Mouse (Mus musculus) c-Kit-positive CD71-negative TER-119-negative erythroid progenitor cells, embryonic 14.5 days (primary cell): ENCODE measurements around the gene Zdhhc6.
A peak's percentile ranks its signal among the peaks of the same experiment; 100 is the strongest.

Experiments
- DNase-seq: peaks from one replicate; pipeline ENCODE4 v3.0.0-alpha.2; 2013; ENCODE audit warnings: low read depth

Gene Zdhhc6

DNA sequence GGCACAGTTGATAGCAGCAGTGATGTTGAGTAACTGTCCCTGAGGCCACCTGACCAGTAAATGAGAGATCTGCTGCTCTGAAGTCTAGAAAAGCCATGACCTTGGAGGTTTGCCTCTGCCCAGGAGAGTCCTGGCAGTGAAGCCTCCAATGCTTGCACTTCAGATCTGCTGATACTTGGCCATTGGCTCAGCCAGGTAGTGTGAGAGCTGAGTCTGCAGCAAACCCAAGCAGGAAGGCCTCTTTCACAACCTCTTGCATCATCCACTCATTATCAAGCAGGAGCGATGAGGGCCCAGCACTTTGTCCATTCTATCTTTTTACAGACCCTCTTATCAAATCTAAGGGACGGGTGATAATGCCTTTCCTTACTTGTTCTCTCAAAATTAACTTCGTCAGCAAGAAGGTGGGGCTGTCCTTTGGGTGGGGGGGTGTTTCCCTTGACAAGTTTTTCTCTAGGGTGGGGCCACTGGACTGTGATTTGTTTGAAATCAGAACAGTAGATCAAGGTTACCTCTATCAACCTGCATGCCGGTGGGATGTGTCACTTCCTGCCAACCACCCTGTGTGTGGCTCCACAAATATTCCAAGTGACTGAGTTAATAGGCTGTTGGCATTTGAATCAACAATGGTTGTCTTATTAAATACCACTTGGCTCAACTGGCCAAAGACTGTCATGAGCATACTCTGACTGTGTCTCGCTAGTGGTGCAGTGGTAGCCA lies 58.0 kb downstream of the Zdhhc6 start:
- DNase-seq = no peak

DNA sequence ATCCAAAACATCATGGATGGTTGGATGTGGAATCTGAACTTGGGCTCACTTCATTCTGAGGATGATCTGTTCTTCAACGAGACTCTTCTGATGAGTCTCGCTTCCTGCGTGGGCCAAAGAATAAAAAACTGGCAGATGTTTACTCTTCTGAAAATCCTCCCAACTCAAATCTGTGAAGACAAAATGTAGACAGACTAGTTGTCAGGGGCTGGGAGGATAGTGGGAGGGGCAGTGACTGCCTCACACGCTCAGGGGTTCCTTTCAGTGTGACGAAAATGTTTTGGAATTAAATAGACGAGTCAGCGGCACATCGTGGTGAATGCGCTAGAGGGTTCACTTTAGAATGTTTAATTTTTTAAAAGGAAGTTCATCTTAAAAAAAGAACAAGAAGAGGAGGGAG lies 59.7 kb downstream of the Zdhhc6 start:
- no peak for DNase-seq

DNA sequence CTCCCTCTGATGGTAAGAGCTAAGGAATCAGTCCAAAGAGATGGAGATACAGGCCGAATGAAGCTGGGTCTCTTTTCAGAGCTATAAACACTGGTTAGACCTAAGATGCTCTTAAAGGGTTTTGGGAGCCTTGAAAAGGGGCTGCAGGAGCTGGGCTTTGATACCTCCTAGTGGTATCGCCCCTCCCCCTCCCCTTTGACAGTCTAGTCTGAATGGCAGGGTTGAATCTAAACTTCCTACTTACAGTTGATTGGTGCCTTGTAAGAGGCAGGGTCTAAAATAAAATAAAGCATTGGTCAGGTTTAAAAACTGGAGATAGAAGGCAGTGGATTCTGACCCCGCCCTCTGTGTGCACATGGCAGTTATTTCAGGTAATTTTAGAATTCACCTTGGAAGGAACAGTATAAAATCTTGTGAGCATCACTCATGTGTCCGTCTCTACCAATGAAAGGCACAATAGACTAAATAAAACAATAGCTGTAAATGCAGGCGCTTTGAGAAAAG lies 61.3 kb downstream of the Zdhhc6 start:
- DNase-seq = peak; percentile 48

DNA sequence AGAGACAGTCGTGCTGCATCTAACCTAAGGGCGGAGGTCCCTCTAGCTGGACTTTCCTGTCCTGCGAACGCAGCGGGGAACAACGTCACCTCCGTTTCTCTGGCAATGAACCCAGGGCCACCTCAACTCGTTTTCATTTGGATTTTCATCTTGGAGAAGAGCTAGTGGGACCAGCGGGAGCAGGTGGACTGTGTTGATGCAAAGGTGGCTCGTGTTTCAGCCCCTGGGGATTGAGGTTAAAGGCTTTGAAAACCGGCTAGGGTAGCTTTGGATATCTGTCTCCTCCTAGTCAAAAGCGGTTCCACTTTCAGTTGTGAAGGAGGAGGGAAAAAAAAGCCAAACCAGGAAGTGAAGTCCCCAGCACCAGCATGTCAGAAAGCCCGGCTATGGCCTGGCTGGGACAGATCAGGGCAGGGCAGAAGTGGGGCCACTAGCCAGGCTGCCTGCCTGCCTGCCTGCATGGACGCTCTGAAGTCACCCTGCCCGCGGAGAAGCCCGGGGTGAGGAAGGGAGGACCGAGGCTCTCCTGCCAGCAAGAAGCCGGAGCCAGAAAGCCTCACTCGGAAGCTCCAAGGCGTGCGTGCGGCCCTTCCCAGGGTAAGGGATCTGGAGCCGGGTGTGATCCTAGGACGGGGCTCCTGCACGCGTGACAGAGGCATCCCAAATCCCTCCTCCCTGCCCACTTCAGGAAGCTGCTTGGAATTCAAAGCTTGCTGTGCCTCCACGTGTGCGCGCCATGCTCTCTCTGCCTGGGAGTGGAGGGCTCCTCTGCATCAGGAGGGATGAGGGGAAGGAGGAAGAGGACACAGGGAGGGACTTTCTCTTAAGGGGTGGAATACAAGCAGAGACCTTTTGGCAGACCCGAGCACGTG lies 62.0 kb downstream of the Zdhhc6 start:
- peak; percentile 54 for DNase-seq

DNA sequence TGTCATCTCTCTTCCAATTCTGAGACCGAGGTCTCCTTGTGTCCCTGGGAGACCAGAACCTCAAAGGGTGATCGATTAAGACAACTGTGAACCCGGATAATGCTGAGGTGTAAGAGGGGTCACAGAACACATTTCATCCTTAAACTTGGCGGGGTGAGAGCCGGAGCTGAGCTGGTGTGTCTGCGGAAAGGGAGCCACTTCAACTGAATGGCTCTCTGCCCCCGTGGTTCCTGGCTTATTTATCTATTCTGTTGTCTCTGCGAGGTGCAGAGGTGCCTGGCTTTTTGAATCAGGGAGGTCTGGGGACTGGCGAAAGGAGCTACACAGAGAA lies 62.6 kb downstream of the Zdhhc6 start:
- no peak for DNase-seq

DNA sequence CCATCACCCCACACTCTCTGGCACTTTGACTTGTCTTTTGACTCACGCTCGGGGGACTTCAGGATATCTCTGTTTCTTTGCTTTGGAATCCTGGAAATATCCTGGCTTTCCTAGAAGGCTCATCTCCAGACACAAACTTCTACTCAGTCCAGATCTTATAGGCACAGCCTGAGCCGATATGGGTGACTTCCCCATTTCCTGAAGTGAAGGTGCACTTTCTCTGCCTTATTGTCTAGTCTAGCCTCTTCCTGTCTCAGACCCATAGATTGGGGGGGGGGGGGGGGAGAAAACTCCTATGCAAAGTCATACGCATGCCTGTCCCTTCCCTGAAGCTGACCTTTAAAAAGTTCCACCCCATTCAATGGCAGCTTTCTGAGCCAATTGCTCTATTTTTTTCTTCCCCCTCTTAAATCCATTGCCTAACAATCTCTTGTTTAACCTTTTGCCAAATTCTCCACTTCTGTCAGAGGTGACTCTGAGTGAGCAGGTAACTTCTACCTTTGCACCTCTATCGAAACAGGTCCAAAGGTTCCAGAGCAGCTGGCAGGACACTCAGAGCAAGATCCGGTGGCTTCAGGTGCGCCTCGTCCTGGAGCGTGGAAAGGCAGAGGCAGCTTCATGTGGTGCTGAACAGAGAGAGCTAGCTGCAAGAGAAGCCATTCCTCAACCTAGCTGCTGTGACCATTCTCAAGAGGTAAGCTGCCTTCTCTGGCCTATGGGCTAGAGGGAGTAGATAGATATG lies 64.3 kb downstream of the Zdhhc6 start, which contains the start of gene Acsl5:
Acsl5 (plus strand) TSS at position 556 of the 742 bp plus-strand sequence.
- no peak for DNase-seq

DNA sequence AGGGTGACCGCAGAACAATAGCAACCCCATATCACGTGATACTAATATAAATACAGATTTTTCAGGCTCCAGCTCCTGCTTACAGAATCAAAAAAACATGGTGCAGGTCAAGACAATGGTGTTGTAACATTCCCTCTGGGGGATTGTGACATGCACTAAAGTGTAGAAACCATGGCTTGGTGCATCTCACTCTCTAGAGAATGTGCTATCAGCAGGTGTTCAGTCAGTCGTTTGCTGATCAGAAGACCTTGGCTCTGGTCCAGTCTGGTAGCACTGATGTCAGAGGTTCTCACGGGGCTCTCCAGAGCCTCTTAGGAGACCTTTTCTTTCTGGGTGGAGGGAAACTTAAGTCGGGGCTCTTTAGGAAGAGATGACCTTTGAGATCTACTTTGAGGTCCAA lies 65.4 kb downstream of the Zdhhc6 start:
- DNase-seq = no peak

DNA sequence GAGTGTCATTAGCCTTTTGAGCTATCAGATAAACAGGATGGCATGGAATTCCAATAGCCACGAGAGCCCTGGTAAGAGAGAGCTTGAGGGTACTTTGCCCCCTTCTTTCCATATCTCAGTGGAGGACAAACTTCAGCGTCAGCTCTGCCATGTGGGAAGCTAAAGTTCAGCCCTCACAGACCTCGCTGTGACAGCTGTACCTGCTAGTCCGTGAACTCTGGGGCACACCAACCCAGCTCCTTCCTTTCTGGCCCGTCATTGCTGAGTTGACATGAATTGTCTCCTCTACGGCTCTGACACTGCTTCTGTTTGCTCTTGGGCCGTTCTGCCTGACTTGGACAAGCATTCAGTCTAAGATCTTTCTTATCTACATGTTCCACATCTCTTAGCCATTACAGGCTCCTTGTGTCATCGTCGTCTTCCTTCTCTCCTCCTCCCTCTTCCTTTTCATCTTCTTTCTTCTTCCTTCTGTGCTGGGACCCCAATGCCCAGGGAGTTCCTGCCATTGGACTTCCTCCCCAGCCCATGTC lies 67.8 kb downstream of the Zdhhc6 start:
- no peak for DNase-seq

DNA sequence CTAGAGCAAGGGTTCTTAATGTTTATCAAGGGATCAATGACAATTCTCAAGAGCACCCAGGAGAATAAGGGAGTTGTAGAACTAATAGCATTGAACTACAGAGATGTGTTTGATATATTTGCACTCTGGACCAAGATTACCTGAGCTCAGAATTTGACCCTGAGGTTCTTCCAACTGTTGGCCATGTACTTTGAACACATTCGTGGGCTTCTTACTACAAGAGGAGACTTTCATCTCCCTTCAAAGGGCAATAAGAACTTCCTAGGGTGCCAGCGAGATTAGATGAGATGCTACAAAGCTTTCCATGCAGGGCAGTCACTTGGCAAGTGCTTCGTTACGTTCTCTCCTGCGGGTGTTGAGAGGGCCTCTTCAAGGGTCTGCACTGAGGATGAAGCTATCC lies 68.3 kb downstream of the Zdhhc6 start:
- DNase-seq = no peak

DNA sequence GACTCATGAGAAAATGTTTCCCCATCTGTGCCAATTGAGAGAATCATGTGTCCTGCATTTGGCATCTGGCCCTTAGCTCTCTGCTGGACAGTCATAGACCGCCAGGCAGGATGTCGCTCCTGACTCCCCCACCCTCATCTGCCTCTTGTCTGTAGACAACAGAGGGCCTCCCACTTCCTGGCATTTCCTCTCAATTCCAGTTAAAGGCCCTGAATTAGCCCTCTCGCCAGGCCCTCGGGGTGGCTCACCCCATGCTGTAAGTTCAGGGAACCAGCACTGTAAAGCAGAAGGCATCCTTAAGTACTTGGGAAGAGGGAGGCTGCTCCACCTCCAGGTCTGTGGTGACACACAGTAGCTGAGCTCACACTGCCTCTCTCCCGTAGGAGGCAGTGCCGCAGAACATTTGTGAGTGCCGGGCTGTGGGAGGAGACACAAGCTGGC lies 71.0 kb downstream of the Zdhhc6 start:
- no peak for DNase-seq

DNA sequence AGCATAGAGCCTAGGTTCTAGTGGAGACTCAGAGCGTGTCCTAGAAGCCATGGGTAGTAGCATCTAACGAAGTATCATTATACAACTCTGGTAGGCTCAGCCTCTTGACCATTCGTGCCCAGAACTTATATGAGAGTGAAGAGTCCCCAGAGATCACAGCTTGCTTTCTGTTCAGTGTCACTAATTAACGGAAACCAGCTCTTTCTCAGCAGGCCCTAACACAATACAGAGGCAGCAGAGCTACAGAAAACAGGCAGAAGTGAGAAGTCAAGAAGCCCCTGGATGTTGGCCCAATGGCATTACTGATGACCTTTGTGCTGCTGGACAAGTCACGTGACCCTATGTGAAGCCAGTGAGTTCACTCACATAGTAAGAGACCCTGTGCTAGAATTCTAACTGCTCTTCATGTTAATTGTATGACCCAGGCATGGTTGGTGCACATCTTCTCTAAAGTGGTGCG lies 74.6 kb downstream of the Zdhhc6 start, which contains the start of gene Gucy2g:
Gucy2g (minus strand) TSS at position 51 of the 460 bp plus-strand sequence.
- DNase-seq = no peak

DNA sequence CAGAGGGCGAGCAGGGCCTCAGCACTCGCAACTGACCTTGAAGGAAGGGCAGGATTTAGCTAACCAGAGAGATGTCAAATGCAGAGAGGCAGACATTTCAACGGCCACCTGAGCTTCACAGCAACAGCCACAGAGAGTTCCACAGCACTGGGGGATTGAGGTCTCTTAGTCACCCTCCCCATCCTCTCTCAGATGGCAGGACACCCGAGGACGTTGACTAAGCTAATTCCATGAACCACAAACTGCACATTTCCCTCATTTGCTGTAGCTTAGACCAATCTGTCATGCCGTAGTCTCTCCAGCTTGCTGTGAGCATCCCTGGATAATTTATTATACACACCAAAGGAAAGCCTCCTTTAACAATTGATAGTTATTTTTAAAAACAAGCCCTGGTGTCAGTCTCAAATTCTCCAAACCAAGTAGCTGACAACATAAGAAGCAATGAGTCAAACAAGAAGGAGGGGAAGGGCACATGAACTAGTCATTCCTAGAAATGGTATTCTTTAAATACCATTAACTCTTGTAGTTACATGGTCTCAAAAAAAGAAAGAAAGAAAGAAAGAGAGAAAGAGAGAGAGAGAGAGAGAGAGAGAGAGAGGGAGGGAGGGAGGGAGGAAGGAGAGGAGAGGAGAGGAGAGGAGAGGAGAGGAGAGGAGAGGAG lies 75.9 kb downstream of the Zdhhc6 start:
- DNase-seq = no peak

DNA sequence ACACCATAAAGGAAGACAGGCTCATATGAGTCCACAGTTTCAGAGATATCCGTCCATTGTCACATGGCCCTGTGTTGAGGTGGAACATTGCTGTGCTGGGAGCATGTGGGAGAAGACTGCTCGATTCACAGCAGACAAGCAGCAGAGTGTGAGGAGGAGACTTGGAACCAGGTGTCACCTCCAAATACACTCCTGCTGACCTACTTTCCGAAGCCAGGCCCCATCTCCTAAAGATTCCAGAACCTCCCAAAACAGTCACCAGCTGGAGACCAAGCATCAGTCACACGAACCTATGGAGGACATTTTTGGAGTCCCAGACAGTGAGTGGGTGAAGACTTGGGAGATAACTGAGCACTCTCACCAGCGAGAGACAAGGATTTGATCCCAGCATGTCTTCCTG lies 79.3 kb downstream of the Zdhhc6 start:
- no peak for DNase-seq

DNA sequence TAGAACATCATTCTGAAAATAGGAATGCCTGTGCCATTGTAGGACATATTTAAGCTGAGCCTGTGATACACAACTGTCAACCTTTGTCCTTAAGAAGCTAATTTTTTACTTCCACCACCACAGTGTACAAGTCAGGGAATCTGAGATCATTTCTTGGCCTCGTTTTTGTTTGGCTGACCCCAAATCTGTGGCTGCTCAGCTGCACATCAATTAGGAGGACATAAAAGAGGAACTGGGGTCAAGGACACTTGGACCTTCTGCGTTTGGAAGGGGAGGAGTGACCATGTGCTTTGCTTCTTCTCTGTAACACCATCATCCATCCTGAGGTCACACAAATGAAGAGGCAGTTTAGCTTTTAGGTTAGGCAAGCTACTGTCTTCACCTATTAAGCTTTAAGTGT lies 79.8 kb downstream of the Zdhhc6 start:
- no peak for DNase-seq

DNA sequence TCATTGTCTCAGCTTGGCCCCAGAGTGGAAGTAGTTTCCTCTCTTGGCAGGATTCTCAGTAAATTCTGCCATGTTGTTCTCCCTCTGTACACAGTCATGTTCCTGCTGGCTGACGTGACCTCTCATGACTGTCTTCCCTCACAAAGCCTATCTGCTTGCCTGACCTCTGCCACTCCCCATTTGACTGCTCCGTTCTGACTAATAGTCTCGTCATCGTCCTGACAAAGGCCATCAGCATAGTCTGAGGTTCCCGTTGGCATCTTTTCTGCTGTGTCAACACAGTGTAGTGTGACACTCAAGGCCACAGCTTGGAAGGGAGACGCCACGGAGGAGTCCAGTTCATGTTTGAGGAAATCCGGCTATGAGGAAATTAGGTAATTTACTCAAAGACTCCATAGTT lies 83.7 kb downstream of the Zdhhc6 start:
- DNase-seq = no peak

DNA sequence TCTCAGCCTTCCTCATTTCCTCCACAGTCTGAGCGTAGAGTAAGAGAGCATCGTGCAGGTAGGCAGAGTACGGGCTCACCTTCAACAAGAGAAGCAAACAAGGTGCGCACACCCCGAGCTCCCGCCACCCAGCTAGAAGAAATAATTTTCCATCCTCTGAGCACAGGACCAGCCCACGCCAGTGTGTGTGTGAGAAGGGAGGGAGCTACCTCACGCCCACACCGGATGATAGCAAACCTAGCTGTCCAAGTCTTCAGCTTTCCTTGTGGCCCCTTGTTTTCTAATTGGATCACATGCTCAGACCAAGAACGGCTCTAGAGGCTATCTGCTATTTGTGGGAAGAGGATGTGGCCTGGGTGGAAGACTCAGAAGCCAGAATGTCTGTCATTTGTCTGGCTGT lies 84.8 kb downstream of the Zdhhc6 start:
- DNase-seq = no peak

DNA sequence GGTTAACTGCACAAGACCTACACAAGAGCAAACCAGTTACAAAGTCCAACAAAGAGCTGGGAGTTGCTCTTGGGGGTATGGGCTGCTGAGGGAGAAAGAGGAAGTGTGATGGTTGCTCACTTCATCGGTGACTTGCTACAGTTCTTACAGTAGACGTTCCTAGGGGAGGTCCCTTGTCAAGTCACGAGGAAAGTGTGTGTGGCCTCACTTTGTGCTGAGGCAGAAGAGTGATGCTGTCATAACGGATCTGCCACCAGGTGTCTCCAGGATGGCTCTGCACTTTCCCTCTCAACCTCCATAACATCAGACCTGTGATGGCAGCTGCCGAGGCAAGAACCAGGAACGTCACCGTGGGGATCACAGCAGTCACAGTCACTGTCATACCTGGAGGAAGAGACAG lies 88.7 kb downstream of the Zdhhc6 start:
- DNase-seq = no peak

DNA sequence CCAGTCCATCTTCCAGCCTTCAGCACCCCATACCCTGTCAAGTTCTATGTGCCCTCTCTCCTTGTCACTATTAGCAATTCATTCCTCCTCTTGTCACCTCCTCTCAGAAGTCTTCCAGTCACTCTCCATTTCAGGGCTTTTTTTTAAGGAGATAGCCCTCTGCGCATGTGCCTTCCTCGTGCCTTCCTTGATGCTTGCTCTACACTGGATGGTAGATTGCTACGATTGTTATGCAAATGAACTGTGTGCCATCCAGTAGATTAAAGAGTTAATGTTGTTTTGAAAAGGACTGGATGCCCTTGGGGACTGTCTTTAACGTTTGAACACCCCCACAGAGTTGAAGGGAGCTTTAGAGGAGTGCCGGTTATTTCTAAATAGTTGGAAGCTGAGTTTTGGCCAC lies 89.2 kb downstream of the Zdhhc6 start:
- no peak for DNase-seq

DNA sequence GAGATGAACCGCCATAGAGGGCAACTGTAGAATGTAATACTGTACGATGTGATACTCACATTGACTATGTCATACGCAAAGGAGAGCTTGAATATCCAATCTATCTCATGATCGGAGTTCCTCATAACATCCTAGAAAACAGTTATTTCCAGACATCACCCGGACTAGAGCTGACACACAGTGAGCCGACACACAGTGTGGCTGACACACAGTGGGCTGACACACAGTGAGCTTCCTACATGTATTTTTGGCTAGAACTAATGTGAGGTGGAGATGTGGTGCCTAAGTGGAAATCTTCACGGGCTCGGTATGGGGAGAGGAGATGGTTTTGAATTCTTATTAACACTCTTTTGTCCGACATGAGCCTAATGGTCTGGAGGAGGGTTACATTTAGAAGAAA lies 93.6 kb downstream of the Zdhhc6 start:
- no peak for DNase-seq
